In genomic region chr12:45063606-45064005, GRCm38 (mm10) we compare ENCODE assay signal across 15 mouse cellular contexts. TPM values are rescaled to one million over a fixed set of nuclear protein-coding genes. Genes with fewer than 3 reads are reported as not detected.
DNase-seq lines count a peak whose midpoint lies in the region; ATAC-seq and TF ChIP-seq lines count a peak whose summit lies in the region.
"Had no signal": no experiment of that assay in that cellular context is flagged by ENCODE, and none has a peak within 500 bp of the region (broad histone marks: within the 10 kb centered on the region; RNA-seq: fewer than 3 reads in every experiment).

No protein-coding gene starts in this region.

- H3K9ac ChIP-seq in heart, adult 2 months (ENCODE audit: low read depth, low read length), result no peak overlapping the region
- no peak overlapping the region for H3K9ac ChIP-seq in heart, embryonic 11.5 days (ENCODE audit: low read depth, low read length)
- H3K9ac ChIP-seq in lung, embryonic 16.5 days (ENCODE audit: low read length), result no peak overlapping the region
- H3K9ac ChIP-seq: embryonic facial prominence, embryonic 13.5 days; limb, embryonic 15.5 days had no signal

- peak; percentile 77 to 82 for DNase-seq in heart, adult 2 months
- peak; percentile 50 for DNase-seq in brain, embryonic 14.5 days (ENCODE audit: low read depth)
- peak; percentile 54 to 72 for DNase-seq in gastrocnemius, postnatal 36 days
- DNase-seq in spleen, postnatal 14 days (ENCODE audit: low spot score in 2 of 2), result no peak
- no peak for DNase-seq in adrenal gland, adult 2 months
- DNase-seq in layer of hippocampus, adult 8-10 months (ENCODE audit: low spot score in 2 of 2), result no peak
- DNase-seq: kidney, postnatal 36 days; thymus, postnatal 4 days had no signal

- no peak overlapping the region for H3K4me3 ChIP-seq in heart, adult 2 months
- H3K4me3 ChIP-seq in heart, embryonic 11.5 days (ENCODE audit: low read depth, low read length), result no peak overlapping the region
- H3K4me3 ChIP-seq in lung, embryonic 16.5 days (ENCODE audit: low read length), result no peak overlapping the region
- H3K4me3 ChIP-seq: embryonic facial prominence, embryonic 13.5 days; left cerebral cortex, adult 2 months; limb, embryonic 15.5 days; megakaryocyte, embryonic 14.5 days had no signal

- no peak for TF ChIP-seq EP300 in heart, adult 2 months (IDR thresholded peaks at IDR 0.05; ENCODE audit: insufficient read depth, low read depth, low read length)

- no peak overlapping the region for H3K4me2 ChIP-seq in heart, embryonic 11.5 days
- H3K4me2 ChIP-seq in lung, embryonic 16.5 days (ENCODE audit: low read depth, low read length), result no peak overlapping the region
- H3K4me2 ChIP-seq: embryonic facial prominence, embryonic 13.5 days; limb, embryonic 15.5 days had no signal

- H3K4me1 ChIP-seq in heart, adult 2 months (ENCODE audit: control insufficient read depth, insufficient read depth, low read length), result peaks cover 4% of the 10 kb centered on the region
- H3K4me1 ChIP-seq in heart, embryonic 11.5 days (ENCODE audit: control insufficient read depth, insufficient read depth, low read length), result peaks cover 30% of the 10 kb centered on the region
- peaks cover 15% of the 10 kb centered on the region for H3K4me1 ChIP-seq in lung, embryonic 16.5 days (replicated peaks; ENCODE audit: control insufficient read depth, insufficient read depth, low read length)

- peak overlapping the region; percentile 13 for H3K27ac ChIP-seq in heart, adult 2 months
- no peak overlapping the region for H3K27ac ChIP-seq in heart, embryonic 11.5 days (ENCODE audit: low read depth, low read length)
- H3K27ac ChIP-seq in lung, embryonic 16.5 days (ENCODE audit: low read length), result no peak overlapping the region
- H3K27ac ChIP-seq: embryonic facial prominence, embryonic 13.5 days; left cerebral cortex, adult 2 months; limb, embryonic 15.5 days; stomach, postnatal 0 days had no signal

- H3K9me3 ChIP-seq in heart, embryonic 11.5 days (replicated peaks; ENCODE audit: control insufficient read depth, low read length), result no peaks in the 10 kb centered on the region
- H3K9me3 ChIP-seq in lung, embryonic 16.5 days (ENCODE audit: control insufficient read depth, low read length), result no peaks in the 10 kb centered on the region
- H3K9me3 ChIP-seq: embryonic facial prominence, embryonic 13.5 days; limb, embryonic 15.5 days had no signal

- ATAC-seq in heart, embryonic 11.5 days (replicated peaks; ENCODE audit: insufficient number of reproducible peaks, low FRiP score, low TSS enrichment), result no peak
- peak; percentile 71; the same call in 1 of the 2 replicates for ATAC-seq in lung, embryonic 16.5 days (ENCODE audit: low read depth)

- H3K27me3 ChIP-seq in heart, adult 2 months (ENCODE audit: control insufficient read depth, insufficient read depth, low read length), result no peaks in the 10 kb centered on the region
- no peaks in the 10 kb centered on the region for H3K27me3 ChIP-seq in heart, embryonic 11.5 days (ENCODE audit: control insufficient read depth, insufficient read depth, low read length)
- no peaks in the 10 kb centered on the region for H3K27me3 ChIP-seq in lung, embryonic 16.5 days (ENCODE audit: control insufficient read depth, insufficient read depth, low read depth, low read length)
- H3K27me3 ChIP-seq: embryonic facial prominence, embryonic 13.5 days; limb, embryonic 15.5 days; megakaryocyte, embryonic 14.5 days had no signal

- H3K36me3 ChIP-seq in heart, adult 2 months (ENCODE audit: control insufficient read depth, insufficient read depth, low read length), result no peaks in the 10 kb centered on the region
- H3K36me3 ChIP-seq in heart, embryonic 11.5 days (ENCODE audit: control insufficient read depth, insufficient read depth, low read length), result no peaks in the 10 kb centered on the region
- H3K36me3 ChIP-seq in lung, embryonic 16.5 days (ENCODE audit: control insufficient read depth, insufficient read depth, low read length), result no peaks in the 10 kb centered on the region
- H3K36me3 ChIP-seq: embryonic facial prominence, embryonic 13.5 days; limb, embryonic 15.5 days had no signal

- intact Hi-C loops in heart, adult 2 months (cut with DNase I), result no loop called here
- intact Hi-C loops in gastrocnemius, postnatal 36 days (cut with DNase I), result no loop called here

- no peak for TF ChIP-seq POLR2A in heart, adult 2 months (IDR thresholded peaks at IDR 0.05; ENCODE audit: insufficient read depth, low read depth, low read length)
- TF ChIP-seq POLR2A in brain, embryonic 14.5 days (IDR thresholded peaks at IDR 0.05; ENCODE audit: borderline replicate concordance, extremely low read depth, insufficient read depth, insufficient read length, poor library complexity, severe bottlenecking), result no peak

- TF ChIP-seq CTCF in heart, adult 2 months (IDR thresholded peaks at IDR 0.05), result no peak
- no peak for TF ChIP-seq CTCF in brain, embryonic 14.5 days (IDR thresholded peaks at IDR 0.05; ENCODE audit: borderline replicate concordance, extremely low read depth, insufficient read depth, insufficient read length)

- peaks cover 2% of the 10 kb centered on the region; the same call in 1 of the 2 replicates for H3K79me2 ChIP-seq in heart, adult 2 months (replicated peaks; ENCODE audit: control insufficient read depth, insufficient read depth, low read length)

- 76% methylated on average over 5 of the region's 5 CpGs for WGBS in heart, adult 2 months
- WGBS in heart, embryonic 11.5 days (ENCODE audit: insufficient replicate concordance), result 68% methylated on average over 5 of the region's 5 CpGs
- WGBS in lung, embryonic 16.5 days, result 64% methylated on average over 5 of the region's 5 CpGs

RNA-seq across cellular contexts. Expression of gene Stxbp6, which starts 10.9 kb away (rescaled TPM):
- 1 to 10 TPM; 5.1 to 9.2 TPM for total RNA-seq in heart, adult 2 months (2021)
- 7.9 and 17.3 TPM in 2 replicates for polyA plus RNA-seq in heart, adult 2 months (2012; rRNA removed)
- polyA plus RNA-seq in heart, embryonic 11.5 days (2014; fragmentation: Nextera tagmentation; extraction: Ambion mirVana), result 9.9 and 11.0 TPM in 2 replicates
- 8.3 and 11.0 TPM in 2 replicates for polyA plus RNA-seq in brain, embryonic 14.5 days (2012; rRNA removed)
- 1 to 10 TPM; 3.9 to 4.8 TPM for total RNA-seq in gastrocnemius, postnatal 36 days (2021)
- 14.2 and 16.9 TPM in 2 replicates for polyA plus RNA-seq in lung, embryonic 16.5 days (2015; fragmentation: Nextera tagmentation; extraction: Ambion mirVana)
- total RNA-seq in adrenal gland, adult 2 months (2021), result 10 to 100 TPM; 18.4 to 21.7 TPM
- 9.7 and 9.8 TPM in 2 replicates for polyA plus RNA-seq in adrenal gland, adult 2 months (2012; rRNA removed)
- total RNA-seq in layer of hippocampus, adult 8-10 months (2022), result 10 to 100 TPM; 58.4 to 79.2 (median 75.5) TPM

Comparison
In these comparisons a context has a peak if more than half of its experiments do, and no peak if none do; other contexts are left out.
1. DNase-seq: peak in heart, adult 2 months (2 of 2), brain, embryonic 14.5 days (single experiment) and gastrocnemius, postnatal 36 days (2 of 2); none in spleen, postnatal 14 days (0 of 2), adrenal gland, adult 2 months (single experiment) and layer of hippocampus, adult 8-10 months (0 of 2).